Mouse (Mus musculus) lung, adult 10 weeks (tissue): ENCODE results near the gene Pgm3. TPM values are rescaled to one million over a fixed set of nuclear protein-coding genes. Genes with fewer than 3 reads are reported as not detected.

Source experiments
- polyA plus RNA-seq: library from polyadenylated mRNA; stranded (reverse); fragments of 350-450 nt; fragmentation: Illumina TruSeq; extraction: RNeasy Lipid Tissue Mini Kit (QIAGEN cat#74804); gene quantifications from one replicate; pipeline ENCODE4 v1.2.3, GENCODE M21; 2014; ENCODE audit warnings: low read depth, low replicate concordance; ENCODE audit not compliant: insufficient read depth

Gene Pgm3
- polyA plus RNA-seq: 8.1 TPM

DNA sequence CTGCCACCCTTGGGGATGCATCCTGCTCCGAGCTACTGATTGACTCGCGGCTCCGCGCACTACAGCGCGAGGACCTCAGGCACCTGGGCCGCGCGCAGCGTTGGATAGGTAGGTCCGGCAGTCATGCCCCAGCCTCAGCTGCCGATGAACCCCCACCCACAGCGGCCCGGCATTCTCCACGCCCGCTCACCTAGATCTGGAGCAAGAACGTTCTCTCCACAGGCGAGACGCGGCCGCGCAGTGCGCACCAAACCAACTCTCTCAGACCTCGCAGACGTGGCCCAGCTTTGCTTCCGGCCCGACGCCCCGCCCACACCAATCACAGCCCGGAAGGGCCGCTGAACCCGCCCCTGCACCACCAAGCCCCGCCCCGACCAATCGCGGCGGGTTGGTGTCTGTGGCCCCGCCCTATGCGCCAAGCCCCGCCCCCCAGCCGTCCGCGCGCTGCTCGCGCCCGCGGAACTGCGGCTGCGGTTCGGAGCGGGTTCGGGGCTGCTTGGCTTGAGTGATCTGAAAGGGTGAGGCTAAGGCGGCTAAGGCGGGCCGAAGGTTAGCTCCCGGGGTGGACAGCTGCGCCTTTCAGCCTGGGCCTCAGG, at the start of gene Pgm3, which contains the start of gene Rwdd2a:
Gene Pgm3, minus strand, starts transcription at position 303 of the 596 bp plus-strand sequence.
Gene Rwdd2a, plus strand, starts transcription at position 452 of the 596 bp plus-strand sequence.

Other genes with a start within 250 kb of the Pgm3 start
- 1.0 TPM for gene Ube2cbp, start 106.9 kb downstream of the Pgm3 start, polyA plus RNA-seq
- gene Dop1a, start 104.7 kb downstream of the Pgm3 start, polyA plus RNA-seq: 9.8 TPM
- 2.8 TPM for gene Rwdd2a, start 149 bp upstream of the Pgm3 start, polyA plus RNA-seq
- gene Me1, start 124.1 kb upstream of the Pgm3 start, polyA plus RNA-seq: 46.5 TPM
- gene Prss35, start 171.8 kb upstream of the Pgm3 start, polyA plus RNA-seq: 0.40 TPM